Mouse (Mus musculus): ENCODE data around the gene Bst2. TPM values are rescaled to one million over a fixed set of nuclear protein-coding genes. Genes with fewer than 3 reads are reported as not detected.

Gene Bst2
- polyA plus RNA-seq, 1 experiment from 2014 or later = 23.4 TPM

DNA sequence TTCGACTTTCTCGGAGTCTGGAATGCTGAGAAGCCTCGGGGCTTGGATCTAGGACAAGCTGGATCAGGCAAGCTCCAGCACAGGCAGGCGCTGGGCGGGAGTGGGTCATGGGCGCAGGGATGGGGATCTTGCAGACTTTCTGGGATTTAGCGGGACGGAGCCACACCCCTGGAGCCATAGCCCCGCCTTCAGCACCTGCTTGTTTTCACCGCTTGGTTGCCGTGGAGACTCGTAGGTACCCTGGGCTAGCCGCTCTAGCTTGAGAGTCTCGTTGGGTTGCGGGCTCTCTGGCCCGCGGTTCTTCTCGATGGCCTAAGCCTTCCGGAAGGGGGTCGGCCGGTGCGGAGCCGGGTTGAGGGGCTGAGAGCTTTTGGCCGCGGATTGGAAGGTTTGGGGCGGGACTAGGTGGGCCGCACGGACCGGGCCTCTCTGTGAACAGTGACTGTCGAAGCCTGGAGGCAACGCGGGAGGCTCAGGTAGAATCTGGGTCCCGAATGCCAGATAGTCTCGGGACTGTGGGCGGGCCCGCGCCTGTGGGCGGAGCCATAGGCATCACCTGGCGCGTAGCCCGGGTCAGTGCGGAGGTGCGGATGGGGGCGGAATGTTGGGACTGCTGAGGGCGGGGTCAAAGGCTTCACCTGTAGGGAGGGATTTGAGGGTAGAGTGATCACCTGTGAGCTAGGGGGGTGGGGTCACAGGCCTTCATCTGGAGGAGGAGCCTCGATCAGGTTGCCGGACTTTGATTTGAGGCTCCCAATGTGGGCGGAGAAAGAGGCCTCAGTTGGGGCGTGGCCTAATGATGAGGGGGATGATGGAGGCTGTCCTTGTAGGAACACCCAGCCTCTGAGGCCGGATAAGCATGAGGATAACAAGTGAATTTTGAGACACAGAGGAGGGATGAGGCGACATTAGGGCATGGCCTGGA, 32.4 kb upstream of the Bst2 start:
- Histone ChIP-seq H3K27ac (replicated peaks) (peak overlapping the region; percentile 82), H3K4me3 (peak overlapping the region; percentile 66), H3K36me3 (no peaks in the 10 kb centered on the region), H3K9me3 (no peaks in the 10 kb centered on the region), H3K9ac (peak overlapping the region; percentile 83), H3K4me2 (peak overlapping the region; percentile 84), H3K27me3 (peaks cover 42% of the 10 kb centered on the region), H3K4me1 (replicated peaks) (peaks cover 50% of the 10 kb centered on the region)
- under 1% methylated on average over 51 of the region's 51 CpGs for WGBS
- ATAC-seq (ENCODE audit: low read depth) = peak; percentile 84

DNA sequence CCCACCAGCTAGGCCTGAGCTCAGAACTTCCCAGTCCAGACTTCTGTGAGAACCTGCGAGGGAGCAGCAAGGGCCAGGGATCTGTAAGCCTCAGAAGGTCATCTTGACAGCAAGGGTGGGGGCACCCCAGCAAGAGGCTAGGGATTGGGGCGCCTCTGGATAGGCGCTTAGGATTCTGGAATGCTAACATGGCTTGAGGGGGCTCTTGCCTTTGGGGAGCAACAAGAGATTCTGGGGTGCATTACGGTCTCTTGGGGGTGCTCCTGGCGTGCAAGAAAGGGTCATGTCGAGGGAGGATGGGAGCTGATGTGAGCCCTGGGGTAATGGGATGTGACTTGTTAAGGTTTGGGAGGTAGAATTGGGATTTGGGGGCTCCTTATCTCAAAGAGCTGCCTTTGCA, 31.7 kb upstream of the Bst2 start:
- no peaks in the 10 kb centered on the region for H3K36me3 ChIP-seq
- no peaks in the 10 kb centered on the region for H3K9me3 ChIP-seq
- ATAC-seq (ENCODE audit: low read depth) = no peak; the same call in 1 of the 2 replicates
- peak overlapping the region; percentile 83 for H3K9ac ChIP-seq
- 20% methylated on average over 6 of the region's 6 CpGs for WGBS
- H3K4me1 ChIP-seq (replicated peaks) = peaks cover 45% of the 10 kb centered on the region
- peak overlapping the region; percentile 82 for H3K27ac ChIP-seq (replicated peaks)
- peak overlapping the region; percentile 84 for H3K4me2 ChIP-seq
- H3K27me3 ChIP-seq = peaks cover 49% of the 10 kb centered on the region
- H3K4me3 ChIP-seq = peak overlapping the region; percentile 66

DNA sequence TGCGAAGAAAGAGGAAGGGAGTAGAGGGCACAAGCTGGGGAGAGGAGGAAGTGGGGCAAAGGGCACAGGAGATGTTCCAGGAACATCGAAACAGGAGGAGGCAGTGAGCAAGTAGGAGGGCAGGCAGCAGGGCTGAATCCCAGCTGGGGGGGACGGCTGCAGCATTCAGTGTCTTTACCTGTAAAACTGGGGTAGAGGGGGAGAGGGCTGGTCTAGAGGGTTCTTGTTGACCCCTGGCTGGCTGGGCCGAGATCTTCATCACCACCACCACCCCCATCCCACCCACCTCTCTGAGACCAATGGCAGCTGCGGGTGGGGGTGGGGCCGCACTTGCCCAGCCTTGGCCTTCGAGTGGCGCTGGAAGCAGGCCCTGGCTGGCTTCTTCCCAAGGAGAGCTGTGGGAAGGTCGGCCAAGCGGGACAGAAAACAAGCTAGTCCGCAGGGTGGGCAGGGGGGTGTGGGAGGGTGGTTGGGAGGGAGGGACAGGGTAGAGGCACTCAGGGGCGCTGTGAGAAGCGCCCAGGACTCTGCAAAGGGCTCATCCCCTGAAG, 31.2 kb upstream of the Bst2 start, which contains the start of gene Slc27a1:
TSS of gene Slc27a1 (plus strand) at position 496 of the 551 bp plus-strand sequence.
- Histone ChIP-seq H3K4me3 (peak within 1 kb of the TSS; percentile 66), H3K36me3 (no peaks in the 10 kb centered on the region), H3K4me1 (replicated peaks) (peaks cover 45% of the 10 kb centered on the region), H3K27me3 (peaks cover 54% of the 10 kb centered on the region), H3K27ac (replicated peaks) (peak within 1 kb of the TSS; percentile 82), H3K4me2 (peak within 1 kb of the TSS; percentile 84), H3K9ac (peak within 1 kb of the TSS; percentile 83), H3K9me3 (no peaks in the 10 kb centered on the region)
- 14% methylated on average over 13 of the region's 13 CpGs for WGBS
- no peak; the same call in 1 of the 2 replicates for ATAC-seq (ENCODE audit: low read depth)

DNA sequence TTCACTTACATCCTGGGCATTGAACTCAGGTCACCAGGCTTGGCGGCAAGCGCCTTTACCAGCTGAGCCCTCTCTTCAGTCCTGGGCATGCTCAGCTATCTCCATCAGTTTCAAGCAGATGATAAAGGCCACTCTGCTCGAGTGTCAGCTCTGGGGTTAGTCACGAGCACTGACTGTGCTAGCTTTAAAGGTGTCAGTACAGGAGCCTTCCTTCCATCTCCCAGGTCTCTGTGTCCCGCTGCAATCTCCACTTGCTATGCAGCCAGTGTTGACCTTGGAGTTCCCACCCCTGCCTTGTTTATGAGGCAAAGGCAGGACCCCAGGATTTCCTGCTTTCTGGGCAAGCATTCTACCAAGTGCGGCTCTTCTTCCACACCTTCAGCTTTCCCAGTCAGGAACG, 30.3 kb upstream of the Bst2 start:
- H3K27me3 ChIP-seq = peaks cover 63% of the 10 kb centered on the region
- H3K4me3 ChIP-seq = no peak overlapping the region
- H3K9me3 ChIP-seq = no peaks in the 10 kb centered on the region

DNA sequence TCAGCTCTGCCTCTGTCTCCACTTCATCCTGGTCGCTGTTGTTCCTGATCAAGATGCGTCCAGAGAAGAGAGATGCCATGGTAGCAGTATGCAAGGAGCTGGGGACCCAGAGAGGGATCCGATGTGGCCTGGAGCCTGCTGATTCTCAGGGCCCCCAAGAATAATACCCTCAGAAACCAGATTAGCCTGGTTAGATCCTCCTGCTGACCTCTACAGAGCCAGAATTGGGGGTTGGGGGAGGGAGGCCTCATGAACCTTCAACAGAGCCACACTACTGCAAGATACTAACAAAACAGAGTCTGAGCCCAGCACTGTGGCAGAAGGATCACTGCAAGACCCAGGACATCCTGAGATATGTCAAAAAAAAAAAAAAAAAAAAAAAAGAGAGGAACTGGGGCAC, 29.2 kb upstream of the Bst2 start, which contains the start of gene Nxnl1:
TSS of gene Nxnl1 (minus strand) at position 101 of the 400 bp plus-strand sequence.
- WGBS = 64% methylated on average over 3 of the region's 3 CpGs
- no peak within 1 kb of the TSS for H3K27ac ChIP-seq (replicated peaks)

More for the DNA sequence above, 30.3 kb upstream of the Bst2 start:
- H3K36me3 ChIP-seq = no peaks in the 10 kb centered on the region
- H3K27ac ChIP-seq (replicated peaks) = no peak overlapping the region
- H3K9ac ChIP-seq = no peak overlapping the region
- ATAC-seq (ENCODE audit: low read depth) = no peak
- H3K4me2 ChIP-seq = no peak overlapping the region
- 79% methylated on average over 7 of the region's 7 CpGs for WGBS
- H3K4me1 ChIP-seq (replicated peaks) = peaks cover 43% of the 10 kb centered on the region

DNA sequence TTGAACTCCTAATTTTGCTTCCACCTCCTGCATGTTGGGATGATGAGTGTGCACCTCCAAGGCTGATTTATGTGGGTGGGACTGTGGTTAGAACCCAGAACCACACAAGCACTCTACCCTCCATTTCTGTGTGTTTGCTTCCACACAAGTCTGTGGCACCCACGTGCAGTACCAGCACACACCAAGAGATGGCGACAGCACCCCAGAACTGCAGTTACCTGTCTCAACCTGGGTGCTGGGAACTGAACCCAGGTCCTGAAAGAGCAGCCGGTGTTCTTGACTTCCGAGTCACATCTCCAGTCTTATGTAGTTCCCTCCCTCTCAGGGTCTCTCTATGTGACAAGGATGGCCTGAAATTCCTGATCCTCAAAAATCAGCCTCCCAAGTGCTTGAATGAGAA, 26.7 kb upstream of the Bst2 start:
- peaks cover 19% of the 10 kb centered on the region for H3K4me1 ChIP-seq (replicated peaks)
- no peak overlapping the region for H3K27ac ChIP-seq (replicated peaks)
- no peaks in the 10 kb centered on the region for H3K9me3 ChIP-seq
- H3K4me3 ChIP-seq = no peak overlapping the region
- no peak for ATAC-seq (ENCODE audit: low read depth)
- no peaks in the 10 kb centered on the region for H3K36me3 ChIP-seq
- H3K27me3 ChIP-seq = peaks cover 97% of the 10 kb centered on the region
- no peak overlapping the region for H3K4me2 ChIP-seq
- no peak overlapping the region for H3K9ac ChIP-seq
- WGBS = 85% methylated on average over 4 of the region's 4 CpGs

More for the DNA sequence above, 29.2 kb upstream of the Bst2 start, which contains the start of gene Nxnl1:
- no peak within 1 kb of the TSS for H3K4me3 ChIP-seq
- H3K4me1 ChIP-seq (replicated peaks) = peaks cover 34% of the 10 kb centered on the region
- no peaks in the 10 kb centered on the region for H3K9me3 ChIP-seq
- no peak within 1 kb of the TSS for H3K9ac ChIP-seq
- no peaks in the 10 kb centered on the region for H3K36me3 ChIP-seq
- H3K27me3 ChIP-seq = peaks cover 74% of the 10 kb centered on the region
- H3K4me2 ChIP-seq = no peak within 1 kb of the TSS
- ATAC-seq (ENCODE audit: low read depth) = no peak

DNA sequence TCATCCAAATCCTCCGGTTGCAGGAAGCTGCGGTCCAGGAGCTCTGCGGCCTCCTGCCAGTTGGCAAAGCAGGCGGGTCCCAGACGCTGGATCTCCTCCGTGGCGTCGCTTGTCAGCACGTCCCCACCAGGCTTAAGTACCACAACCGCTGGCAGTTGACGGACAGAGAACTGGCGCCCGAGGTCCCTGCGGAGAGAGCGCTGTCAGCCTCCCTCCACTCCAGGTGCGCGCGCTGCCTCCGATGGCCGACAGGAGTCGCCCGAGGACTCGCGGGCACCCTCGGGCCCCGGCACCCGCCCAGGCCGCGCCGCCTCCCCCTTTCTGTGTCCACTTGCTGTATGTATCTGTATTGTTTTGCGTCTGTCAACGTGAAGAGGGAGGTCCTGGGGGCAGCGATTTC, 25.5 kb upstream of the Bst2 start:
- Histone ChIP-seq H3K9ac (peak overlapping the region; percentile 43), H3K4me3 (peak overlapping the region; percentile 28), H3K36me3 (no peaks in the 10 kb centered on the region), H3K4me1 (replicated peaks) (peaks cover 17% of the 10 kb centered on the region), H3K27me3 (peaks cover 98% of the 10 kb centered on the region), H3K4me2 (peak overlapping the region; percentile 48), H3K27ac (replicated peaks) (no peak overlapping the region), H3K9me3 (no peaks in the 10 kb centered on the region)
- 1% methylated on average over 30 of the region's 33 CpGs for WGBS
- ATAC-seq (ENCODE audit: low read depth) = peak; percentile 64; the same call in 1 of the 2 replicates

DNA sequence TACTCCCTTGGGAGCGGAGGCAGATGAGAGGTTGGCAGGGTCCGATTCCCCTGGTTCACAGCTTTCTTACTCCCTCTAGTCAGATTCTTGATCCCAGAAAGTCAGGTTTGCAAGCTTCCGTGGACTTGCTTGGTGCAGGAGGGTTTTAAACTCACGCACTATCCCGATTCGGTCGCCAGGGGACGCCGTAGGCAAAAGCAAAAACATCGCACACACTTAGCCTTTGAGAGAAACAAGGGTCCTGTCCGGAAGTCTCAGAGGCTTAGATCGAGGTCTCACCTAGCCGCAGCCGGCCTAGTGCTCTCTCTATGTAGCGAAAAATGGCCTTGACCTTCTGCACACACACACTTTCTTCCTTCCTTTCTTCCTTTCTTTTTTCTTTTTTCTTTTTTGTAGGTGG, 24.1 kb upstream of the Bst2 start:
- no peaks in the 10 kb centered on the region for H3K36me3 ChIP-seq
- peaks cover 17% of the 10 kb centered on the region for H3K4me1 ChIP-seq (replicated peaks)
- 5% methylated on average over 15 of the region's 15 CpGs for WGBS
- H3K9me3 ChIP-seq = no peaks in the 10 kb centered on the region
- no peak overlapping the region for H3K27ac ChIP-seq (replicated peaks)
- peaks cover 98% of the 10 kb centered on the region for H3K27me3 ChIP-seq
- H3K9ac ChIP-seq = no peak overlapping the region
- no peak for ATAC-seq (ENCODE audit: low read depth)
- H3K4me3 ChIP-seq = no peak overlapping the region
- no peak overlapping the region for H3K4me2 ChIP-seq

DNA sequence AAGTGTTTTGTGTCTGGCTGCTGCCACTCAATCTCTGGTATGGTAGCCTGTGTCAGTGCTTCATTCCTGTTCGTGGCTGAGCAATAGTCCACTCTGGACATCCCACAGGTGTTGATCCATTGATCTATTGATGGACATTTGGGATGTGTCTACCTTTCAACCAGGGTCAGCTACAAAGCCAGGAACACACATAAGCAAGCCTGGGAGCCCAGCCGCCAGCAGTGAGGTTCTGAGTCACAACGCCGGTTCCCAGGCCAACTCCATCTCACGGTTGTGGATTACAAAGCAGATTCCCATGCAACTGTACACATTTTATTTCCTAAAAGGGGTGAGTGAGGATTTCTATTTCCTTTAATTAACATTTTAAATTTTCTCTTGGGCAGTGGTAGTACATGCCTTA, 23.5 kb upstream of the Bst2 start:
- no peak overlapping the region for H3K4me2 ChIP-seq
- H3K4me3 ChIP-seq = no peak overlapping the region
- H3K9ac ChIP-seq = no peak overlapping the region
- ATAC-seq (ENCODE audit: low read depth) = no peak
- H3K4me1 ChIP-seq (replicated peaks) = peaks cover 17% of the 10 kb centered on the region
- no peaks in the 10 kb centered on the region for H3K36me3 ChIP-seq
- no peak overlapping the region for H3K27ac ChIP-seq (replicated peaks)
- H3K27me3 ChIP-seq = peaks cover 98% of the 10 kb centered on the region
- 82% methylated on average over 5 of the region's 5 CpGs for WGBS
- no peaks in the 10 kb centered on the region for H3K9me3 ChIP-seq

DNA sequence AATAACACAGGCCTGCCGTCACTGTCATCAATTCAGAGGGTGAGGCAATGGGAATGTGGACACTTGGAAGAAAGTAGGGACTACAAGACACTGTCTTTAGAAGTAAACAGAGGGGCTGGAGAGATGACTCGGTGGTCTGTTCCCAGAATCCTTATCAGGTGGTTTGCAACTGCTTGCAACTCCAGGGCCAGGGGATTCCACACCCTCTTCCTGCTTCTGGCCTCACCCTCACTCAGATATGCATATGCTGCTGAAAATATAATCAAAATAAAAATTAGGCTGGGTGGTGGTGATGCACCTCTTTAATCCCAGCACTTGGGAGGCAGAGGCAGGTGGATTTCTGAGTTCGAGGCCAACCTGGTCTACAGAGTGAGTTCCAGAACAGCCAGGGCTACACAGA, 22.8 kb upstream of the Bst2 start:
- Histone ChIP-seq H3K9ac (no peak overlapping the region), H3K27me3 (peaks cover 99% of the 10 kb centered on the region), H3K4me3 (no peak overlapping the region), H3K4me2 (no peak overlapping the region), H3K4me1 (replicated peaks) (peaks cover 17% of the 10 kb centered on the region), H3K27ac (replicated peaks) (no peak overlapping the region), H3K9me3 (no peaks in the 10 kb centered on the region), H3K36me3 (no peaks in the 10 kb centered on the region)
- ATAC-seq (ENCODE audit: low read depth) = no peak
- 77% methylated on average over 3 of the region's 3 CpGs for WGBS

DNA sequence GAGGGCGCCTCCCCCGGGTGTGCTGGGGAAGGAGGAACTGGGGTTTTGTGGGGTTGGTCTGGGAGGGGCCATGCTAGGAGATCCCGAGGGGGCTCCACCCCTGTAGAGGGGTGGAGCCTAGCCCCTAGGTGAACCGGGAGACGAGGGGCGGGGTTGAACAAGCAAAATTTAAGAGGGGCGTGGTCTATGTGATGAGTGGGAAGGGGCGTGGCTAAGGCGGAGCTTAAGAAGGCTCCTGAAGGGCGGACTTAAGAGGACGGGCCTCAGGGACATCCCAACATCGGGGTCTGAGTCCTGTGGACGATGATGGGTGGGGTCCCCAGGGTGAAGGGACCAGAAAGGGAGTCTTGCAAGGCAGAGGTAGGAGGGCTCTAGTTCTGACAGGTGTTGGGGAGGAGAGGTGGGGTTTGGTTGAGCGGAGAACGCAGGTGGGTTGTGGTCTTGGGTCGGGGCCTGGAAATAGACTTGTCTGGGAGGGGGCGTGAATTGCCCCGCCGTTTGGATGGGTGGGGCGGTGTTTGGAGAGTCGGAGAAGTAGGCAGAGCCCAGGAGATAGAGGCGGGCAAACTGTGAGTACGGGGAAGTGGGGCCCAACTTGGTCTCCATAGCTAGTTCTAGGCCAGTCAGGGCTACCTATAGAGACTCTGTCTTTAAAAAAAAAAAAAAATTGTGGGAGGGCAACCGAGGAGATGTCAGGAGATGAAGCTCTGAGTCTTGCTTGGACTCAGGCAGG, 21.9 kb upstream of the Bst2 start:
- peaks cover 17% of the 10 kb centered on the region for H3K4me1 ChIP-seq (replicated peaks)
- peak overlapping the region; percentile 18 for H3K4me3 ChIP-seq
- H3K9me3 ChIP-seq = no peaks in the 10 kb centered on the region
- ATAC-seq (ENCODE audit: low read depth) = no peak
- H3K27me3 ChIP-seq = peaks cover 97% of the 10 kb centered on the region
- 0 out of 2 replicates have a peak overlapping the region, but pooled peaks have one; percentile 41 for H3K9ac ChIP-seq
- H3K27ac ChIP-seq (replicated peaks) = no peak overlapping the region
- 3% methylated on average over 24 of the region's 24 CpGs for WGBS
- peak overlapping the region; percentile 47 for H3K4me2 ChIP-seq
- H3K36me3 ChIP-seq = no peaks in the 10 kb centered on the region
